Mouse (Mus musculus): Measurements from ENCODE around the gene Fgf14. TPM values are rescaled to one million over a fixed set of nuclear protein-coding genes. Genes with fewer than 3 reads are reported as not detected.

Fgf14 gene
- polyA plus RNA-seq (2014; fragmentation: Nextera tagmentation; extraction: Ambion mirVana): 6.7 and 8.0 TPM in 2 replicates

DNA sequence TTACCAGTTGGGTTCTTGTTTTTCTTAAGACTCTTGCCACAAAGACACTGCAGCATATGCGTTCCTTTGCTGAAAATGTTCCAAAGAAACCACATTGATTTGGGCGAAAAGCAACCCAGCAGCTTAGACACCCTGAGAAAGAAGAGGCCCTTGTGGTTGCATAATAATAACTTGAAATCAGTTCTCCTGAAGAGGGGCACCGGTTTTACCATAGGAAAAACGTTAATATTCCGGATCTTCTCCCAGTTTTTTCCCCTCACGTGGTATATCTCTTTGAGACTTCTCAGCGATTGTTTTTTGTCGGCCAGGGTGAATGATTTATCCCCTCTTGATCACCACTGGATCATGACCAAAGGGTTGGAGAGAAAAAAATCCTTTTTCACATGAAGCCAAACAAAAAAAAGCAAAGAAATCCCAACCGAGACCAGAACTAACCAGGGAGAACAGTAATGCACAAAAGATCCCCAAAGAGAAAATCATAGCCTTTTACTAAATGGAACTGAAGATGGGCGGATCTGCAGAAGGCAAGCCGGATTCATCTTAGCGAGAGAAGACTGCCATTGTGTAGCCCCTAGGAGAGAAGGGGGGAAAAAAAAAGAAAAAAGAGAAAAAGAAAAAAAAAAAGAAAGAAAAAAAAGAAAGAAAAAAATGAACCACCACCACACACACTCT is at the start of gene Fgf14:
Gene Fgf14, minus strand, starts transcription at position 622 of the 672 bp plus-strand sequence.
- Histone ChIP-seq H3K9ac (ENCODE audit: low read length) (peak within 1 kb of the TSS; percentile 59), H3K4me3 (ENCODE audit: low read depth, low read length) (peak within 1 kb of the TSS; percentile 28), H3K4me2 (ENCODE audit: low read depth, low read length, severe bottlenecking) (peak within 1 kb of the TSS; percentile 56), H3K27ac (ENCODE audit: low read depth, low read length) (no peak within 1 kb of the TSS), H3K36me3 (ENCODE audit: control insufficient read depth, insufficient read depth, low read length) (no peaks in the 10 kb centered on the region), H3K9me3 (ENCODE audit: control insufficient read depth, low read length) (no peaks in the 10 kb centered on the region), H3K27me3 (ENCODE audit: control insufficient read depth, insufficient read depth, low read length) (no peaks in the 10 kb centered on the region), H3K4me1 (replicated peaks; ENCODE audit: control insufficient read depth, insufficient read depth, low read length) (peaks cover 3% of the 10 kb centered on the region; the same call in 1 of the 2 replicates)
- 10% methylated on average over 12 of the region's 12 CpGs for WGBS
- ATAC-seq (replicated peaks; ENCODE audit: low FRiP score) (no peak), DNase-seq (ENCODE audit: low spot score) (no peak)

DNA sequence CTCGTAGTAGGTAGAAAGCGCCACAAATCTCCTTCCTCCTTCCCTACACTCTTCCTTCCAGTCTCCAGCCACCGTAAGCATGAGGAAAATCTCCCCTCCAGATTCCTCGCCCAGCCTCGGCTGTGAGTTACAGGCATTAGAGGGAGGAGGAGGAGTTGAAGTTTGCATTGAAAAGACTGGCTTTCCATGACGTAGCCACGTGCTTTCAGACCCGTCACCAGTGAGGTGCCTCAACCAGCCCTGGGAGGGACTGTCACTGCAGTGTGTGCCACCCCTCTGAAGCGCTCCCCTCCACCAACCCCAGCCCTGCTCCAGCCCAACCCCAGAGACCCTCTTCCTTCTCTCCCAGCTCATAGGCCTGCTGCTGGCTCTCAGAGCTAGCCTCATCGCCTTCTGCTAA is 452 bp upstream of the Fgf14 start:
- DNase-seq (ENCODE audit: low spot score) (peak; percentile 82), ATAC-seq (replicated peaks; ENCODE audit: low FRiP score) (peak; percentile 93)
- Histone ChIP-seq H3K4me2 (ENCODE audit: low read depth, low read length, severe bottlenecking) (peak overlapping the region; percentile 56), H3K27me3 (ENCODE audit: control insufficient read depth, insufficient read depth, low read length) (no peaks in the 10 kb centered on the region), H3K36me3 (ENCODE audit: control insufficient read depth, insufficient read depth, low read length) (no peaks in the 10 kb centered on the region), H3K4me1 (replicated peaks; ENCODE audit: control insufficient read depth, insufficient read depth, low read length) (peaks cover 3% of the 10 kb centered on the region; the same call in 1 of the 2 replicates), H3K9me3 (ENCODE audit: control insufficient read depth, low read length) (no peaks in the 10 kb centered on the region), H3K4me3 (ENCODE audit: low read depth, low read length) (peak overlapping the region; percentile 28), H3K9ac (ENCODE audit: low read length) (peak overlapping the region; percentile 59), H3K27ac (ENCODE audit: low read depth, low read length) (no peak overlapping the region)
- 2% methylated on average over 10 of the region's 10 CpGs for WGBS

DNA sequence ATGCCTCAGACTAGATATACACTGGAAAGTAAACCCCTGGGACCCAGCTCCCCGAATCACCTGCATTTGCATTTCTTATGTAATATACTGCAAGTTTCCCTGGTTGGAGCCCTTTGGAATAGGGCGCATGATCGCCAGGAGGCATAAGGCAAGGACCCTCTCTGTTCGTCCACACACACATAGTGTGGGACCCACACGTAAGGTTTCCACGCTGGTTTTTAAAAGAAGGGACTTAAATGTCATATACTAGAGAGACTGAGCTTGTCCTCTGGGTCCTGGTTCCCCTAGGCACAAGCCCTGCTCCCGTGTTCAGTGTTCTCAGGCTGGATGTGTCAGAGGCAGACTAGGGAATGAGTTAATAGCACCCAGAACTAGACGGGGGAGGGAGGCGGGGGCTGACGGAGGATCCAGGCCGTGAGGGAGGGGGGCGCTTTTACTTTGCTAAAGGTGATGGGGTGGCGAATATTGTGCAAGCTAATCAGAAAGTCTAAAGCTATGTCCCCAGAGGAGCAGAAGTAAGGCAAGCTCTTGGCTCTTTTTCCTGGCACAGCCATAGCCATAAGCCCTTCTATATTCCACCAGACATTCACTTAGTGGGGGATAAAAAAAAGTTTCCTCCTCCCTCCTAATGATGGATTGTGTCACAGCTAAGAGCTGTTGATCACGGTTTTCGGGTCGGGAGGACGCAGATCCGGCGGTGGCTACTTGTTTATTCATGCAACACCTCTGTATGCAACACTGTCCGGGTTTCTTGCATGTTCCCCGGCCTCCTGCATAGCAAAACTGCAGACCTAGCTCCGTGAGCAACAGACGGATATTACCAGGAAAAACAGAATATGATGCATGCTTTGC is 1.0 kb downstream of the Fgf14 start:
- peak overlapping the region; percentile 56 for H3K4me2 ChIP-seq (ENCODE audit: low read depth, low read length, severe bottlenecking)
- H3K4me1 ChIP-seq (replicated peaks; ENCODE audit: control insufficient read depth, insufficient read depth, low read length): peaks cover 3% of the 10 kb centered on the region; the same call in 1 of the 2 replicates
- no peaks in the 10 kb centered on the region for H3K36me3 ChIP-seq (ENCODE audit: control insufficient read depth, insufficient read depth, low read length)
- H3K4me3 ChIP-seq (ENCODE audit: low read depth, low read length): peak overlapping the region; percentile 28
- H3K27ac ChIP-seq (ENCODE audit: low read depth, low read length): no peak overlapping the region
- no peaks in the 10 kb centered on the region for H3K27me3 ChIP-seq (ENCODE audit: control insufficient read depth, insufficient read depth, low read length)
- peak overlapping the region; percentile 59 for H3K9ac ChIP-seq (ENCODE audit: low read length)
- ATAC-seq (replicated peaks; ENCODE audit: low FRiP score): peak; percentile 45
- WGBS: 9% methylated on average over 23 of the region's 23 CpGs
- DNase-seq (ENCODE audit: low spot score): peak; percentile 67
- no peaks in the 10 kb centered on the region for H3K9me3 ChIP-seq (ENCODE audit: control insufficient read depth, low read length)

DNA sequence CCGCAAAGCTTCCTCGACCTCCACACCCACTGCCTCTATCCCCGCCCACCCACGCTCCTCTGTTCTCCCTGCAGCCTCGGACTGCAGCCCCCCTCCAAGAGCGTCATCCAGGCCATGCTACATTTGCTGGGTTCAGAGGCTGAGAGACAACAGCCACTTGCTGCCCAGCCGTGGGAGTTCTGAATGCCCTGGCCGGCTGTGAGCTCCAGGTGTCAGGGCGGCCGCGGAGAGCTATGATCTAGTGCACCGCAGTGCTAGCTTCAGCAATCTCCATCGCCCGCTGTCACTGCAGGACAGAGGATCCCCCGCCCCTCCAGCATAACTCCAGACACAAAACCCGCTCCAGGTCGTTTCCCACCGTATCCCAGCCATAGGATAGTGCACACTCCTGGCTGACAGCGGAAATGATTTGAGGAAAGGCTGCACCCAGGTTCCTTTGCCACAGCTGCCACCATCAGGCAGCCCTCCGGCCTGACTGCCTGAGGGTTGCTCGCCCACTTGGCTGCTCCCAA is 1.7 kb downstream of the Fgf14 start:
- Histone ChIP-seq H3K9me3 (ENCODE audit: control insufficient read depth, low read length) (no peaks in the 10 kb centered on the region), H3K27ac (ENCODE audit: low read depth, low read length) (no peak overlapping the region), H3K36me3 (ENCODE audit: control insufficient read depth, insufficient read depth, low read length) (no peaks in the 10 kb centered on the region), H3K4me3 (ENCODE audit: low read depth, low read length) (peak overlapping the region; percentile 28), H3K4me2 (ENCODE audit: low read depth, low read length, severe bottlenecking) (peak overlapping the region; percentile 56), H3K9ac (ENCODE audit: low read length) (peak overlapping the region; percentile 6; the same call in 1 of the 2 replicates), H3K27me3 (ENCODE audit: control insufficient read depth, insufficient read depth, low read length) (no peaks in the 10 kb centered on the region), H3K4me1 (replicated peaks; ENCODE audit: control insufficient read depth, insufficient read depth, low read length) (peaks cover 3% of the 10 kb centered on the region)
- WGBS: under 1% methylated on average over 21 of the region's 21 CpGs
- DNase-seq (ENCODE audit: low spot score) (peak; percentile 59), ATAC-seq (replicated peaks; ENCODE audit: low FRiP score) (peak; percentile 42)

GRCm38 (mm10) chr14:124674536-124675141 is 2.3 kb downstream of the Fgf14 start:
- Histone ChIP-seq H3K9me3 (ENCODE audit: control insufficient read depth, low read length) (no peaks in the 10 kb centered on the region), H3K4me3 (ENCODE audit: low read depth, low read length) (peak overlapping the region; percentile 28), H3K9ac (ENCODE audit: low read length) (peak overlapping the region; percentile 6; the same call in 1 of the 2 replicates), H3K27me3 (ENCODE audit: control insufficient read depth, insufficient read depth, low read length) (no peaks in the 10 kb centered on the region), H3K4me1 (replicated peaks; ENCODE audit: control insufficient read depth, insufficient read depth, low read length) (peaks cover 3% of the 10 kb centered on the region), H3K4me2 (ENCODE audit: low read depth, low read length, severe bottlenecking) (peak overlapping the region; percentile 56), H3K27ac (ENCODE audit: low read depth, low read length) (no peak overlapping the region), H3K36me3 (ENCODE audit: control insufficient read depth, insufficient read depth, low read length) (no peaks in the 10 kb centered on the region)
- WGBS: 32% methylated on average over 8 of the region's 8 CpGs
- DNase-seq (ENCODE audit: low spot score) (no peak), ATAC-seq (replicated peaks; ENCODE audit: low FRiP score) (peak; percentile 13)

- Histone ChIP-seq H3K4me2 (ENCODE audit: low read depth, low read length, severe bottlenecking) (peak overlapping the region; percentile 27; the same call in 1 of the 2 replicates), H3K4me1 (replicated peaks; ENCODE audit: control insufficient read depth, insufficient read depth, low read length) (peaks cover 3% of the 10 kb centered on the region), H3K36me3 (ENCODE audit: control insufficient read depth, insufficient read depth, low read length) (no peaks in the 10 kb centered on the region), H3K27me3 (ENCODE audit: control insufficient read depth, insufficient read depth, low read length) (no peaks in the 10 kb centered on the region), H3K4me3 (ENCODE audit: low read depth, low read length) (no peak overlapping the region), H3K9ac (ENCODE audit: low read length) (no peak overlapping the region), H3K27ac (ENCODE audit: low read depth, low read length) (peak overlapping the region; percentile 37; the same call in 1 of the 2 replicates), H3K9me3 (ENCODE audit: control insufficient read depth, low read length) (no peaks in the 10 kb centered on the region)
- DNase-seq (ENCODE audit: low spot score): peak; percentile 93
- WGBS: 5% methylated on average over 7 of the region's 7 CpGs
- peak; percentile 98 for ATAC-seq (replicated peaks; ENCODE audit: low FRiP score)
Observed at GRCm38 (mm10) chr14:124669739-124670138, 7.2 kb downstream of the Fgf14 start.

DNA sequence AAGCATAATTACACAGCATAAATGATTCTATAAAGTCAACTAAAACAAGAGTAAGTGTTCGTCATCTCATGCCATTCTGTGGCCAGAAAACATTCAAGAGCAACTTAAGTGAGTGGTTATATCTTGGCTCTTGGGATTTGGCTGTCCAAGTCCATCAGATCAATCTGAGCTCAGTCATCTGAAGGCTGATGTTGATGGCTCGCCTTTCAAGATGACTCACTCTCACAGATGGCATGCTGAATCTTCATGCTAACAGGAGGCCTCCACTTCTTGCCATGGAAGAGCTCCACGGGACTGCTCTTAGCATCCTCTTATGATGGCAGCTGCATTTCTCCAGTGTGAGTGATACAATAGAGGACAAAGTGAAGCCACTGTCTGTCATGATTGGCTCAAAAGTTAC is 34.1 kb downstream of the Fgf14 start:
- no peaks in the 10 kb centered on the region for H3K36me3 ChIP-seq (ENCODE audit: control insufficient read depth, insufficient read depth, low read length)
- H3K4me3 ChIP-seq (ENCODE audit: low read depth, low read length): no peak overlapping the region
- WGBS: 78% methylated on average over 3 of the region's 3 CpGs
- no peak overlapping the region for H3K27ac ChIP-seq (ENCODE audit: low read depth, low read length)
- no peak for ATAC-seq (replicated peaks; ENCODE audit: low FRiP score)
- H3K27me3 ChIP-seq (ENCODE audit: control insufficient read depth, insufficient read depth, low read length): no peaks in the 10 kb centered on the region
- no peak overlapping the region for H3K9ac ChIP-seq (ENCODE audit: low read length)
- H3K4me2 ChIP-seq (ENCODE audit: low read depth, low read length, severe bottlenecking): no peak overlapping the region
- no peak for DNase-seq (ENCODE audit: low spot score)
- no peaks in the 10 kb centered on the region for H3K9me3 ChIP-seq (ENCODE audit: control insufficient read depth, low read length)
- H3K4me1 ChIP-seq (replicated peaks; ENCODE audit: control insufficient read depth, insufficient read depth, low read length): no peaks in the 10 kb centered on the region

DNA sequence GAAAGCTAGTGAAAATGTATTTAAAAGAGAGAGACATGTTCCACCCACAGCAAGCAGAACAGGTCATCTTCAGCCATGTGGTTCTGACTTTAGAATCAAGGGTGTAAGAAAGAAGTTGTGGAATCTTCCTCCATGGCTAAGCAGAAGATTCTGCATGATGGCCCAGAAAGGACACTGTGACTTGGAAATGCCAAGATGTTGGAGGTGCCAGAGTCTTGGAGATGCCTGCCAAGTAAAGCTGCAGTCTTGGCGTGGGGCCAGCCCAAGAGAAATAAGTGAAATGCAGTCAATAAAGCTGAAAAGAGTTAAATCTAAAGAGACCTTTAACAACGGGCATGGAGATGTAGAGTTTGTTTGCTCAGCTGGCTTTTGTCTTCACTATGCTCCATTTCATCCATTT is 42.0 kb downstream of the Fgf14 start:
- no peak overlapping the region for H3K27ac ChIP-seq (ENCODE audit: low read depth, low read length)
- 56% methylated on average over 2 of the region's 2 CpGs for WGBS
- H3K36me3 ChIP-seq (ENCODE audit: control insufficient read depth, insufficient read depth, low read length): no peaks in the 10 kb centered on the region
- H3K9ac ChIP-seq (ENCODE audit: low read length): no peak overlapping the region
- H3K27me3 ChIP-seq (ENCODE audit: control insufficient read depth, insufficient read depth, low read length): no peaks in the 10 kb centered on the region
- H3K9me3 ChIP-seq (ENCODE audit: control insufficient read depth, low read length): no peaks in the 10 kb centered on the region
- no peaks in the 10 kb centered on the region for H3K4me1 ChIP-seq (replicated peaks; ENCODE audit: control insufficient read depth, insufficient read depth, low read length)
- H3K4me3 ChIP-seq (ENCODE audit: low read depth, low read length): no peak overlapping the region
- no peak for DNase-seq (ENCODE audit: low spot score)
- H3K4me2 ChIP-seq (ENCODE audit: low read depth, low read length, severe bottlenecking): no peak overlapping the region
- ATAC-seq (replicated peaks; ENCODE audit: low FRiP score): no peak
